Mouse (Mus musculus): ENCODE data around the gene Glb1l.

The Glb1l gene

GRCm38 (mm10) chr1:75231224-75231623 lies 20.6 kb upstream of the Glb1l start:
- no peak for DNase-seq (ENCODE audit: low read depth, low spot score)

GRCm38 (mm10) chr1:75230335-75230994 lies 19.9 kb upstream of the Glb1l start:
- no peak for DNase-seq (ENCODE audit: low read depth, low spot score)

- DNase-seq (ENCODE audit: low read depth, low spot score), result no peak
These were observed 18.5 kb upstream of the Glb1l start for GRCm38 (mm10) chr1:75229158-75229557.

GRCm38 (mm10) chr1:75227653-75228052 lies 17.0 kb upstream of the Glb1l start:
- no peak for DNase-seq (ENCODE audit: low read depth, low spot score)

GRCm38 (mm10) chr1:75226138-75226537 lies 15.5 kb upstream of the Glb1l start:
- no peak for DNase-seq (ENCODE audit: low read depth, low spot score)

GRCm38 (mm10) chr1:75225473-75225872 lies 14.9 kb upstream of the Glb1l start:
- DNase-seq (ENCODE audit: low read depth, low spot score), result no peak

- DNase-seq (ENCODE audit: low read depth, low spot score), result no peak
These were observed 12.9 kb upstream of the Glb1l start for GRCm38 (mm10) chr1:75223532-75223931.

GRCm38 (mm10) chr1:75222926-75223325 lies 12.3 kb upstream of the Glb1l start:
- no peak for DNase-seq (ENCODE audit: low read depth, low spot score)

GRCm38 (mm10) chr1:75221538-75221937 lies 10.9 kb upstream of the Glb1l start:
- DNase-seq (ENCODE audit: low read depth, low spot score), result no peak

GRCm38 (mm10) chr1:75219531-75219930 lies 8.9 kb upstream of the Glb1l start, which contains the start of gene Tuba4a:
Gene Tuba4a, minus strand, starts transcription at chr1:75219865.
- no peak for DNase-seq (ENCODE audit: low read depth, low spot score)

GRCm38 (mm10) chr1:75219078-75219477 lies 8.5 kb upstream of the Glb1l start:
- peak; percentile 86 for DNase-seq (ENCODE audit: low read depth, low spot score)

GRCm38 (mm10) chr1:75218227-75219001 lies 7.8 kb upstream of the Glb1l start:
- DNase-seq (ENCODE audit: low read depth, low spot score), result peak; percentile 74

GRCm38 (mm10) chr1:75217893-75218226 lies 7.2 kb upstream of the Glb1l start:
- DNase-seq (ENCODE audit: low read depth, low spot score), result no peak

GRCm38 (mm10) chr1:75216797-75217585 lies 6.4 kb upstream of the Glb1l start:
- DNase-seq (ENCODE audit: low read depth, low spot score), result no peak

GRCm38 (mm10) chr1:75215785-75216184 lies 5.2 kb upstream of the Glb1l start:
- no peak for DNase-seq (ENCODE audit: low read depth, low spot score)

- no peak for DNase-seq (ENCODE audit: low read depth, low spot score)
These were observed 4.3 kb upstream of the Glb1l start for GRCm38 (mm10) chr1:75214886-75215285.

GRCm38 (mm10) chr1:75214442-75214841 lies 3.8 kb upstream of the Glb1l start:
- DNase-seq (ENCODE audit: low read depth, low spot score), result no peak

GRCm38 (mm10) chr1:75213096-75213495 lies 2.5 kb upstream of the Glb1l start:
- no peak for DNase-seq (ENCODE audit: low read depth, low spot score)

- no peak for DNase-seq (ENCODE audit: low read depth, low spot score)
These were observed 1.9 kb upstream of the Glb1l start for GRCm38 (mm10) chr1:75212542-75212941.

GRCm38 (mm10) chr1:75211141-75211708 lies 612 bp upstream of the Glb1l start:
- DNase-seq (ENCODE audit: low read depth, low spot score), result no peak

- no peak for DNase-seq (ENCODE audit: low read depth, low spot score)
These were observed 1.5 kb downstream of the Glb1l start for GRCm38 (mm10) chr1:75208967-75209678.
